Mouse (Mus musculus) embryonic facial prominence, embryonic 11.5 days (tissue): Measurements from ENCODE around the gene Lysmd4. TPM values are rescaled to one million over a fixed set of nuclear protein-coding genes. Genes with fewer than 3 reads are reported as not detected.
A peak's percentile ranks its signal among the peaks of the same experiment; 100 is the strongest.

Source experiments
- ATAC-seq: fragments of 200-750 bp; cut with Nextera tagmentation; replicated peaks from 2 replicates; pipeline ENCODE4 v1.8.0; 2017; ENCODE audit warnings: low read depth; ENCODE audit not compliant: insufficient number of reproducible peaks, low FRiP score, low TSS enrichment
- DNase-seq: peaks from one replicate; pipeline ENCODE4 v3.0.0-alpha.2; 2015; ENCODE audit warnings: low spot score
- H3K27ac ChIP-seq: fragments of 300-500 bp; sonication (generic); replicated peaks from 2 replicates; pipeline ENCODE4 v1.5.1; 2014; ENCODE audit warnings: mild to moderate bottlenecking, low read depth, low read length, control low read depth
- H3K27me3 ChIP-seq: fragments of 300-500 bp; sonication (generic); 2 replicates; pipeline ENCODE4 v1.6.1; 2014; ENCODE audit warnings: mild to moderate bottlenecking, low read length, moderate library complexity, mixed read lengths; ENCODE audit not compliant: control insufficient read depth, insufficient read depth
- H3K36me3 ChIP-seq: fragments of 300-500 bp; sonication (generic); replicated peaks from 2 replicates; pipeline ENCODE4 v1.6.1; 2014; ENCODE audit warnings: low read depth, mild to moderate bottlenecking, low read length, moderate library complexity, mixed read lengths; ENCODE audit not compliant: control insufficient read depth, insufficient read depth
- H3K4me1 ChIP-seq: fragments of 300-500 bp; sonication (generic); 2 replicates; pipeline ENCODE4 v1.6.1; 2014; ENCODE audit warnings: low read length, mixed read lengths; ENCODE audit not compliant: control insufficient read depth, insufficient read depth
- H3K4me2 ChIP-seq: fragments of 300-500 bp; sonication (generic); 2 replicates; pipeline ENCODE4 v1.6.1; 2014; ENCODE audit warnings: low read depth, mild to moderate bottlenecking, control low read depth, low read length, moderate library complexity
- H3K4me3 ChIP-seq: fragments of 300-500 bp; sonication (generic); 2 replicates; pipeline ENCODE4 v1.5.1; 2014; ENCODE audit warnings: low read depth, low read length, control low read depth
- H3K9ac ChIP-seq: fragments of 300-500 bp; sonication (generic); replicated peaks from 2 replicates; pipeline ENCODE4 v1.6.1; 2014; ENCODE audit warnings: mild to moderate bottlenecking, control low read depth, low read length
- H3K9me3 ChIP-seq: fragments of 300-500 bp; sonication (generic); replicated peaks from 2 replicates; pipeline ENCODE4 v1.6.1; 2016; ENCODE audit warnings: mild to moderate bottlenecking, low read length, inconsistent platforms, mixed read lengths; ENCODE audit not compliant: control insufficient read depth
- WGBS: fragments of 180-500 bp; shearing (Covaris S2); extraction: QIAGEN DNeasy Blood & Tissue Kit; methylation state at CpG from one replicate; pipeline ENCODE4 v1.1.7; 2014; 5-methylcytosine and 5-hydroxymethylcytosine counted together
- polyA plus RNA-seq: library from polyadenylated mRNA; unstranded; fragments of >200 nt; fragmentation: Nextera tagmentation; extraction: Ambion mirVana; gene quantifications from 2 replicates; pipeline ENCODE4 v1.2.1, GENCODE M21; 2014

The Lysmd4 gene
- 11.8 and 12.7 TPM in 2 replicates for polyA plus RNA-seq

DNA sequence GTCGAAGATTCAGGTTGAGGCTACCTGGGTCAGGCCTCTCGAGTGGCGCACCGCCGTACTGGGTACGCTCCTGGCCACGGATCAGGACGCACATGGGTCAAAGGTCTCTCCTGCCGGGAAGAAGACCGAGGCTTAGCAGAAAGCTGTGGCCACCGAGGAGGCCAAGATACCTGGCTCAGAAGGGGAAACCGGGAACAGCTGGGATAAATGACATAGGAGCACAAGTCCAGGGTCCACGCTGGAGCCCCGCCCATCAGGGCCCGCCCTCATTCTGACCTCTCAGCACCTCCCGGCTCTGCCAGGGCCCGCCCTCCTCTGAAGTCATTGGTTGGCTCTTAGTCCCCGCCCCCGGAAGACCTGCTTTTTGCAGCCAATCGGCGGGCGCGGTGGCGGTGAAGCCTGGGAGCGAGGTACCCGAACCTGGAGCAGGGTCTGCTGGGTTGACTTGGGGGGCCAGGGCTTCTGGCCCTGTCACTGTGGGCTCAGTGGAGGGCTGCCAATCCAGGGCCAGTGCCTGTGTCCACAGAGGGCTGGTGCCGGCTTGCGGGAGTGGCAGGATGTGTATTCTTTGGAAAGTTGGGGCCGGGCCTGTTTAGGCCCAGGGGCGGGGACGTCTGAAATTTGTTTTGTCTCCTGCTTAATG lies at the start of gene Lysmd4:
Gene Lysmd4, plus strand, starts transcription at position 325 of the 643 bp plus-strand sequence.
- Histone ChIP-seq H3K9ac (peak within 1 kb of the TSS; percentile 68), H3K4me1 (no peaks in the 10 kb centered on the region), H3K9me3 (no peaks in the 10 kb centered on the region), H3K36me3 (no peaks in the 10 kb centered on the region; the same call in 1 of the 2 replicates), H3K27ac (no peak within 1 kb of the TSS), H3K27me3 (no peaks in the 10 kb centered on the region), H3K4me3 (peak within 1 kb of the TSS; percentile 57), H3K4me2 (peak within 1 kb of the TSS; percentile 79)
- DNase-seq (peak; percentile 95), ATAC-seq (peak; percentile 97)
- WGBS = 5% methylated on average over 31 of the region's 31 CpGs

DNA sequence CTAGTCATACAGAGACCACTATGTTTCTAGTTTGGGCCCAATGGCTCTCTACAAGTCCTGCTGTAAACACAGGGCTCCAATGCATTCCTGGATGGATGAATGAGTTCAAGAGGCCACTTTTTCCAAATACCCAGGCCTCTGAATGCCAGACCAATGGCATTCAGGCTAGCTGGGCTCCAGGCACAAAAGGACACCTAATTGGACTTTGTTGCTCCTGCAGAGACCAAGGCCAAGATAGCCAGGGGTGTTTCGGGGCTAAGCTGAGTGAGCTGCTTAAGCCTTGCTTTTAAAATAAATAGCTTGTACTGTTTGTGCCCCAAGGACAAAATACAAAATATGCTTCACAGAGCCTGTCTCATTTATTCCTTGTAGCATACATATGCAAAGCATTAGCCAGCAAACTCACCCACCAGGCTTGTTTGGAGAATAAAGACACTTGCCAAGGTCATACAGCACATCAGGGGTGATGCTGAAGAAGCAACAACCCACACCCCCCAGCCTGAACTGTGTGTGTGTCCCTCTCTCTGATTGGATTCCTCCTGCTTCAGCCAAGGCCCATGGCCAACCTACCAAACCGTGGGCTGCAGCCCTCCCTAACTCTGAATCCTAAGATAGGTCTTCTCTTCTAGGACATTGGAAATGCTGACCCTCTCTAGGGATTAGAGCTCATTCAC lies 48.7 kb upstream of the Lysmd4 start:
- Histone ChIP-seq H3K36me3 (no peaks in the 10 kb centered on the region), H3K9me3 (no peaks in the 10 kb centered on the region), H3K4me1 (no peaks in the 10 kb centered on the region), H3K4me3 (no peak overlapping the region), H3K27me3 (no peaks in the 10 kb centered on the region), H3K4me2 (no peak overlapping the region), H3K27ac (no peak overlapping the region), H3K9ac (no peak overlapping the region)
- WGBS = 70% methylated on average over 2 of the region's 2 CpGs
- ATAC-seq (no peak), DNase-seq (no peak)

- DNase-seq = no peak
- no peak overlapping the region for H3K4me2 ChIP-seq
- H3K9me3 ChIP-seq = no peaks in the 10 kb centered on the region
- H3K27me3 ChIP-seq = no peaks in the 10 kb centered on the region
- no peaks in the 10 kb centered on the region for H3K36me3 ChIP-seq
- H3K4me3 ChIP-seq = no peak overlapping the region
- H3K4me1 ChIP-seq = no peaks in the 10 kb centered on the region
- 11% methylated on average over 4 of the region's 4 CpGs for whole genome bisulfite sequencing
- no peak overlapping the region for H3K9ac ChIP-seq
- H3K27ac ChIP-seq = no peak overlapping the region
- no peak for ATAC-seq
Observed at GRCm38 (mm10) chr7:67183786-67184185, 38.6 kb upstream of the Lysmd4 start.

DNA sequence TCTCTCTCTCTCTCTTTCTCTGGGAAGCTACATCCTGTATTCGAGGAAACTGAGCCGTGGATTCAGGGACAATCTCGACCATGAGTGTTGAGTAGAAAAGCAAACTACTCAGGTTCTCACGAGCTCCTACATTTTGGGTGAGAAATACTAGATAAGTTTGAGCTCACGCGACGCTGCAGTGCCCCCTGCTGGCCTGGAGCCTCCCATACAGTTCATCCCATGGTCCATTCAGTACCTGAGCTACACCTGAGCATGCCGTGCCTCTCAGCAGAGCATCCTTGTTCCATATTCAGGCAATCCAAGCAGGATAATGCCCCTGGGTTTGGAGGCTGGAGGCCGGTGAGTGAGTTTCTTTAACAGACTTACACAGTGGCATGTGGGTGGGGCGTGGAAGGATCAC lies 22.9 kb upstream of the Lysmd4 start:
- ATAC-seq (no peak), DNase-seq (peak; percentile 72)

GRCm38 (mm10) chr7:67203625-67204024 lies 18.7 kb upstream of the Lysmd4 start:
- Histone ChIP-seq H3K4me1 (no peaks in the 10 kb centered on the region), H3K27ac (no peak overlapping the region), H3K36me3 (no peaks in the 10 kb centered on the region), H3K9me3 (no peaks in the 10 kb centered on the region), H3K27me3 (no peaks in the 10 kb centered on the region), H3K9ac (no peak overlapping the region), H3K4me2 (no peak overlapping the region), H3K4me3 (no peak overlapping the region)
- WGBS = 80% methylated on average over 3 of the region's 3 CpGs
- no peak for ATAC-seq
- DNase-seq = no peak

More for the DNA sequence above, 22.9 kb upstream of the Lysmd4 start:
- no peak overlapping the region for H3K4me2 ChIP-seq
- 18% methylated on average over 10 of the region's 10 CpGs for WGBS
- no peak overlapping the region for H3K9ac ChIP-seq
- no peaks in the 10 kb centered on the region for H3K4me1 ChIP-seq
- H3K9me3 ChIP-seq = no peaks in the 10 kb centered on the region
- H3K27me3 ChIP-seq = no peaks in the 10 kb centered on the region
- H3K27ac ChIP-seq = no peak overlapping the region
- H3K36me3 ChIP-seq = no peaks in the 10 kb centered on the region
- no peak overlapping the region for H3K4me3 ChIP-seq

DNA sequence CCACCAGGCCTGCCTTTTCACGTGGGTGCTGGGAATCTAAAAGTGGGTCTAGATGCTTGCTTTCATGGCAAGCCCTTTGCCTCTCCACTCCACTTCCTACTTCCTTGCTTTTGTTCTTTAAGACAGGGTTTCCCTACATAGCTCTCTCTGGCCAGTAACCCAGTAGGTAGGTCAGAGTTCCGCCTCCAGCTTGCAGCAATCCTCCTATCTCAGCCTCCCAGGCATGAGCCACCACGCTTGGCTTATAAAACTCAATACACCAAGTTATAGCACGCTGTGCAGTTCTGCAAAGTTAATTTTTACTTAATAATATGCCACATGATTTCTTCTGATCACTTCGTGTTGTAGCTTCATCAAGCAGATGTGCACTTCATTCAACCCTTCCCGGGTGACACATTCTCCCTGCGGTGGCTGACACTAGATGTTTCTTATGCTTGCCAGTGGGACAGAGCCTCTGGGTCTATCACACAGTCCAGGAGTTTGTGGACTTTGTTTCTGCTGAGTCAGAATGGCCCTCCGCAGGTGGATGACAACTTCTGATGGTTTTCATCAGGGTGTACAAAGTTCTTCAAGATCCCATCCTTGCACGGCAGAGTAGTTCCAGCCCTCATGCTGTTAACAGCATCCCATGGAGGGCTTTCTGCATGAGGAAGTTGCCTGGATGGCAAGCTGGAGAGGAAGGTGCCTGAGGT lies 16.5 kb upstream of the Lysmd4 start:
- no peak overlapping the region for H3K9ac ChIP-seq
- H3K27me3 ChIP-seq = no peaks in the 10 kb centered on the region
- no peak for DNase-seq
- WGBS = 88% methylated on average over 9 of the region's 9 CpGs
- no peak overlapping the region for H3K4me2 ChIP-seq
- H3K9me3 ChIP-seq = no peaks in the 10 kb centered on the region
- H3K27ac ChIP-seq = no peak overlapping the region
- no peak overlapping the region for H3K4me3 ChIP-seq
- H3K36me3 ChIP-seq = no peaks in the 10 kb centered on the region
- H3K4me1 ChIP-seq = no peaks in the 10 kb centered on the region
- no peak for ATAC-seq

- H3K27me3 ChIP-seq = no peaks in the 10 kb centered on the region
- no peaks in the 10 kb centered on the region for H3K36me3 ChIP-seq
- no peaks in the 10 kb centered on the region for H3K9me3 ChIP-seq
- H3K27ac ChIP-seq = no peak overlapping the region
- H3K4me2 ChIP-seq = no peak overlapping the region
- H3K9ac ChIP-seq = no peak overlapping the region
- H3K4me3 ChIP-seq = no peak overlapping the region
- 87% methylated on average over 10 of the region's 10 CpGs for WGBS
- DNase-seq (no peak), ATAC-seq (no peak)
- no peaks in the 10 kb centered on the region for H3K4me1 ChIP-seq
Observed at GRCm38 (mm10) chr7:67206496-67206895, 15.8 kb upstream of the Lysmd4 start.

DNA sequence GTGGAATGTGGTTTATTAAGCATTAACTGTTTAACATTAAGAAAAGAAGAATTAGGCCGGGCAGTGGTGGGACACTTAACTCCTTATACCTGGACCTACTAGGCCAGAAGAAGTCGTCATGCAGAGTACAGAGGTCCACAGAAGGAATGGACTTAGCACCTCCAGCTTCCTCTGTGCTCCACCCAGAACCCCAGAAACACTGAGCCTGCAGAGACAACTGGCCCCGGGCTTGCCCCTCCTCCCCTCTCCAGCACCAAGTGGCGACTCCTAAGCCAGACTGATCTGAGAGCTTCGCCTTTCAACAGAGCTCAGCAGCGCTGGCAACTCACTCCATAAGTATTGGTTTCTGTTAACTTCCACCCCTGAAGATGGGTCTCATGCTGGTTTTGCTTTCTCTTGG lies 14.6 kb upstream of the Lysmd4 start:
- ATAC-seq (no peak), DNase-seq (no peak)
- no peak overlapping the region for H3K9ac ChIP-seq
- H3K4me1 ChIP-seq = no peaks in the 10 kb centered on the region
- H3K36me3 ChIP-seq = no peaks in the 10 kb centered on the region
- no peak overlapping the region for H3K4me3 ChIP-seq
- WGBS = 41% methylated on average over 6 of the region's 6 CpGs
- no peaks in the 10 kb centered on the region for H3K27me3 ChIP-seq
- no peaks in the 10 kb centered on the region for H3K9me3 ChIP-seq
- H3K4me2 ChIP-seq = no peak overlapping the region
- H3K27ac ChIP-seq = no peak overlapping the region
